Mouse (Mus musculus): ENCODE measurements at regions not wholly inside any gene's neighbourhood (a gene's known extent, or its start where the extent isn't known, plus 50 kb on each side); places are given as distances from the start of the nearest gene placed in this dataset.

GRCm38 (mm10) chr19:28770419-28770818 lies 64.4 kb upstream of the Slc1a1 start:
- no peak for TF ChIP-seq CTCF (IDR thresholded peaks at IDR 0.05; ENCODE audit: low read depth, low read length)
- no peak for TF ChIP-seq POLR2A (IDR thresholded peaks at IDR 0.05; ENCODE audit: borderline replicate concordance, low read depth, low read length)
